Mouse (Mus musculus): ENCODE results near the gene Gm44503.

DNA sequence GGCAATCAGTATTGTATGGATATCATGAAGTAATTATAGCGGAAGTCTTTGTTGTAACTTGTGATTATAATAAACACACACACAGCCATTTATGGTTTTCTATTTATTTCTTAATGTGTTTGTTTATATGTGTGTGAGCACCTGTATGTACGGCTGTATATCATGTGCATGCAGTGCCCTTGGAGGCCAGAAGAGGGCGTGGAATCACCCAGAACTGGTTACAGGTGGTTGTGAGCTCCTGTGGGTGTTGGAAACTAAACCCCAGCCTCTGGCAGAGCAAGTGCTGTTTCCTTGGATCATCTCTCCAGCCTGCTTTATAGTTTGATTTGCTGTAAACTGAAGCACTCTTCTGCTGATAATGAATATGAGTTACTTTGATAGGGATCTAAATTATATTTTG lies 15.2 kb upstream of the Gm44503 start:
- TF ChIP-seq CTCF (IDR thresholded peaks at IDR 0.05), result peak; percentile 24; the same call in 1 of the 2 replicates
- TF ChIP-seq EP300 (IDR thresholded peaks at IDR 0.05; ENCODE audit: insufficient read depth, low read depth, low read length), result no peak
